Mouse (Mus musculus): ENCODE measurements around the gene Taf3.

Gene Taf3

GRCm38 (mm10) chr2:9961708-9962107 is 86.7 kb downstream of the Taf3 start:
- DNase-seq (ENCODE audit: low read depth in 1 of 2, low spot score in 2 of 2): no peak

- DNase-seq (ENCODE audit: low read depth in 1 of 2, low spot score in 2 of 2): no peak
Observed at GRCm38 (mm10) chr2:9958011-9958410, 90.4 kb downstream of the Taf3 start.

- DNase-seq (ENCODE audit: low read depth in 1 of 2, low spot score in 2 of 2): no peak
Observed at GRCm38 (mm10) chr2:9956546-9956945, 91.8 kb downstream of the Taf3 start.

- no peak for DNase-seq (ENCODE audit: low read depth in 1 of 2, low spot score in 2 of 2)
Observed at GRCm38 (mm10) chr2:9955576-9956535, 92.5 kb downstream of the Taf3 start.

- no peak for DNase-seq (ENCODE audit: low read depth in 1 of 2, low spot score in 2 of 2)
Observed at GRCm38 (mm10) chr2:9946739-9947138, 101.7 kb downstream of the Taf3 start.

- DNase-seq (ENCODE audit: low read depth in 1 of 2, low spot score in 2 of 2): no peak
Observed at GRCm38 (mm10) chr2:9945611-9946010, 102.8 kb downstream of the Taf3 start.

- DNase-seq (ENCODE audit: low read depth in 1 of 2, low spot score in 2 of 2): no peak
Observed at GRCm38 (mm10) chr2:9943011-9943410, 105.4 kb downstream of the Taf3 start.

GRCm38 (mm10) chr2:9939250-9939649 is 109.1 kb downstream of the Taf3 start:
- no peak for DNase-seq (ENCODE audit: low read depth in 1 of 2, low spot score in 2 of 2)

- DNase-seq (ENCODE audit: low read depth in 1 of 2, low spot score in 2 of 2): no peak
Observed at GRCm38 (mm10) chr2:9935965-9936364, 112.4 kb downstream of the Taf3 start.

- DNase-seq (ENCODE audit: low read depth in 1 of 2, low spot score in 2 of 2): no peak
Observed at GRCm38 (mm10) chr2:9926905-9927283, 121.5 kb downstream of the Taf3 start.

- no peak for DNase-seq (ENCODE audit: low read depth in 1 of 2, low spot score in 2 of 2)
Observed at GRCm38 (mm10) chr2:9926194-9926904, 122.0 kb downstream of the Taf3 start.

- no peak for DNase-seq (ENCODE audit: low read depth in 1 of 2, low spot score in 2 of 2)
Observed at GRCm38 (mm10) chr2:9918691-9919471, 129.5 kb downstream of the Taf3 start.

GRCm38 (mm10) chr2:9917602-9918001 is 130.8 kb downstream of the Taf3 start:
- DNase-seq (ENCODE audit: low read depth in 1 of 2, low spot score in 2 of 2): no peak

GRCm38 (mm10) chr2:9905995-9906394 is 142.4 kb downstream of the Taf3 start:
- no peak for DNase-seq (ENCODE audit: low read depth in 1 of 2, low spot score in 2 of 2)

- no peak for DNase-seq (ENCODE audit: low read depth in 1 of 2, low spot score in 2 of 2)
Observed at GRCm38 (mm10) chr2:9903854-9904560, 144.4 kb downstream of the Taf3 start.

GRCm38 (mm10) chr2:9897846-9898245 is 150.6 kb downstream of the Taf3 start:
- no peak for DNase-seq (ENCODE audit: low read depth in 1 of 2, low spot score in 2 of 2)

- DNase-seq (ENCODE audit: low read depth in 1 of 2, low spot score in 2 of 2): no peak
Observed at GRCm38 (mm10) chr2:9896097-9896770, 152.2 kb downstream of the Taf3 start.

GRCm38 (mm10) chr2:9894836-9895593 is 153.4 kb downstream of the Taf3 start:
- DNase-seq (ENCODE audit: low read depth in 1 of 2, low spot score in 2 of 2): no peak

GRCm38 (mm10) chr2:9893272-9893953 is 155.0 kb downstream of the Taf3 start:
- DNase-seq (ENCODE audit: low read depth in 1 of 2, low spot score in 2 of 2): no peak

Data from monocyte, adult 2 months (primary cell).